Mouse (Mus musculus): ENCODE data around the gene Cox7a2l.

Gene Cox7a2l

GRCm38 (mm10) chr17:83452451-83452850, 64.7 kb downstream of the Cox7a2l start:
- DNase-seq (ENCODE audit: low read depth), result no peak
